Comparison of ENCODE assay signal across 14 mouse cellular contexts in the genomic region with DNA sequence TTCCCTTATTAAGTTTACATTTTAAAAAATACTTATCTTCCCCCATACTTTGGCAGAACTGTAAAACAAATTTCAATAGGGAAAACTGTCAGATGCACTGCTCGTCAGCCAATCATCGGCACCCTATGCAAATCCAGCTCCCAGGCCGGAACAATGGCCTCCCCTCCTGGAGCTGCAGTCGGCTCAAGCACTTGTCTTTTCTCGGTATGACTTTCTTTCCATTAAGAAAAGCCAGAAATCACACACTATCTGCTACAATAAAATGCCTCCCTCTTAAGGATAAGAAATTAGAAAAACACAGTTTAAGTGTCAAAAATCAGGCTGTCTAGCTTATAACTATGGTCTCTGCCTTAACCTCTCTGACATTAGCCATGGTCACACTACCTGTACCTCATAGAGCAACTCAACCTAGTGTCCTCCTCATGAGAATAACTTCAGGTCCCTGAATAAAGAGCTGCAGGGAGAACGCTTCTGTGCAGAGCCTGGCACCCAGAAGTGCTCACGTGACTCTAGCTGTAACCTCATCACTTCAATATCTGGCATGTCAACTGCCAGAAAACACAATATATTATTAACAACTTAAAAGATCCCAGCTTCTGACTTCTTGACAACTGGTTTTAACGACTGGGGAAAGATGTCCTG.
"Had no signal": no experiment of that assay in that cellular context is flagged by ENCODE, and none has a peak within 500 bp of the region (broad histone marks: within the 10 kb centered on the region; RNA-seq: fewer than 3 reads in every experiment).

No protein-coding gene starts in this region.

- H3K4me3 ChIP-seq: midbrain, embryonic 10.5 days; midbrain, embryonic 13.5 days; neural tube, embryonic 12.5 days; stomach, embryonic 15.5 days had no signal

- ATAC-seq: midbrain, embryonic 13.5 days; midbrain, embryonic 16.5 days had no signal

- H3K27ac ChIP-seq: liver, embryonic 14.5 days; midbrain, embryonic 10.5 days; midbrain, embryonic 13.5 days; neural tube, embryonic 12.5 days; stomach, embryonic 15.5 days; stomach, postnatal 0 days had no signal

- DNase-seq: lung, adult 18-20 months; lung, embryonic 14.5 days; lung, postnatal 10 days; lung, postnatal 4 days; right cerebral cortex, postnatal 14 days; thymus, adult 2 months; thymus, postnatal 25 days had no signal

- H3K4me2 ChIP-seq: lung, embryonic 14.5 days; midbrain, embryonic 13.5 days; neural tube, embryonic 12.5 days; stomach, embryonic 15.5 days had no signal

- H3K9me3 ChIP-seq: stomach, embryonic 15.5 days had no signal

- H3K27me3 ChIP-seq: midbrain, embryonic 13.5 days; neural tube, embryonic 12.5 days; stomach, embryonic 15.5 days had no signal

- H3K9ac ChIP-seq: liver, embryonic 14.5 days; lung, embryonic 14.5 days; midbrain, embryonic 13.5 days; neural tube, embryonic 12.5 days; stomach, embryonic 15.5 days had no signal
